Mouse (Mus musculus) cerebellum, postnatal 10 days (tissue): ENCODE data around the gene Dus2.

Source experiments
- DNase-seq, 2 experiments: peaks; one replicate each; pipeline ENCODE4 v3.0.0; 2021; ENCODE audit warnings: mixed read lengths in 2 of 2

Dus2 gene

GRCm38 (mm10) chr8:106102321-106102720, 111.2 kb downstream of the Dus2 start:
- no peak for DNase-seq
